In the genomic region with DNA sequence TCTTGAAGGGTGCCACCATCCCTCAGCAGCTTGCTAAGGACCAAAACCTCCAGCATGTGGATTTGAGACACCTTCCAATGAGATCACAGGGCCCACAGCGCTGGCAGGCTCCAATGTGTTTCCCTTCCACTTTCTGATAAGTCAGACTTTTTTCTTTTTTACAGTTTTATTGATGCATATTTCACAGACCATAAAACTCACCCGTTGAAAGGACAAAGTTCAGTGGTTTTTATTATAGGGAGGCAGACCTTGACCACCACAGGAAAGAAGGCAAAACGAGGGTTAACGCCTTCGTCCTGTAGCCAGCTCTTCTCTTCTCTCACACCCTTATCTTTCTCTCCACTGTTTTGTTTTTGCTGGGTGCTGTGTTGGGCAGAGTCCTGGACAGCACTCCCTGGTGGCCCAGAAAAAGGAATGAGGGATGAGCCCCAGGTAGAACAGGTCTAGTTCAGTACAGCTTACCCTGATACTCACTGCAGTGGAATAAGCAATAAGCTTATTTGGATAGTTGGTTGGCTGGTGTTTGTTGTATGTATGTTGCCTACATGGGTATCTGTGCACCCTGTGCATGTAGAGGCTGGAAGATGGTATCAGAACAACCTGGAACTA, we compare ENCODE assay signal across 22 mouse cellular contexts. TPM values are rescaled to one million over a fixed set of nuclear protein-coding genes. Genes with fewer than 3 reads are reported as not detected.
DNase-seq lines count a peak whose midpoint lies in the region; ATAC-seq and TF ChIP-seq lines count a peak whose summit lies in the region.
"Had no signal": no experiment of that assay in that cellular context is flagged by ENCODE, and none has a peak within 500 bp of the region (broad histone marks: within the 10 kb centered on the region; RNA-seq: fewer than 3 reads in every experiment).

No protein-coding gene starts in this region.

- no peaks in the 10 kb centered on the region for H3K36me3 ChIP-seq in kidney, embryonic 14.5 days (ENCODE audit: control insufficient read depth, insufficient read depth, low read length)
- no peaks in the 10 kb centered on the region for H3K36me3 ChIP-seq in stomach, embryonic 16.5 days (ENCODE audit: control insufficient read depth, insufficient read depth, low read length)
- H3K36me3 ChIP-seq in stomach, postnatal 0 days (ENCODE audit: control insufficient read depth, insufficient read depth, low read length): no peaks in the 10 kb centered on the region
- no peaks in the 10 kb centered on the region for H3K36me3 ChIP-seq in intestine, embryonic 15.5 days
- no peaks in the 10 kb centered on the region for H3K36me3 ChIP-seq in small intestine, adult 2 months (ENCODE audit: control insufficient read depth, insufficient read depth, low read length)
- H3K36me3 ChIP-seq in neural tube, embryonic 15.5 days: no peaks in the 10 kb centered on the region
- H3K36me3 ChIP-seq: embryonic facial prominence, embryonic 12.5 days; forebrain, embryonic 15.5 days; G1E; heart, embryonic 10.5 days; heart, embryonic 15.5 days had no signal

- H3K4me2 ChIP-seq in kidney, embryonic 14.5 days (replicated peaks; ENCODE audit: low read depth, low read length): no peak overlapping the region
- H3K4me2 ChIP-seq in stomach, embryonic 16.5 days (ENCODE audit: low read depth, low read length): no peak overlapping the region
- H3K4me2 ChIP-seq in stomach, postnatal 0 days (replicated peaks; ENCODE audit: low read depth): no peak overlapping the region
- H3K4me2 ChIP-seq in intestine, embryonic 15.5 days (replicated peaks): no peak overlapping the region
- no peak overlapping the region for H3K4me2 ChIP-seq in neural tube, embryonic 15.5 days
- H3K4me2 ChIP-seq: embryonic facial prominence, embryonic 12.5 days; forebrain, embryonic 15.5 days; heart, embryonic 15.5 days had no signal

- peaks cover 11% of the 10 kb centered on the region for H3K4me1 ChIP-seq in kidney, embryonic 14.5 days (ENCODE audit: control insufficient read depth, insufficient read depth, low read length)
- H3K4me1 ChIP-seq in stomach, embryonic 16.5 days (ENCODE audit: control insufficient read depth, insufficient read depth, low read length): no peaks in the 10 kb centered on the region
- H3K4me1 ChIP-seq in stomach, postnatal 0 days (replicated peaks; ENCODE audit: control insufficient read depth, insufficient read depth): no peaks in the 10 kb centered on the region
- H3K4me1 ChIP-seq in intestine, embryonic 15.5 days (replicated peaks): peaks cover 18% of the 10 kb centered on the region
- H3K4me1 ChIP-seq in small intestine, adult 2 months (ENCODE audit: control insufficient read depth, insufficient read depth, insufficient read length, low read length): peaks cover 24% of the 10 kb centered on the region
- H3K4me1 ChIP-seq in neural tube, embryonic 15.5 days: 0 out of 2 replicates have a peak, but pooled peaks cover 3% of the 10 kb centered on the region
- H3K4me1 ChIP-seq: embryonic facial prominence, embryonic 12.5 days had no signal

- no peak for TF ChIP-seq POLR2A in small intestine, adult 2 months (IDR thresholded peaks at IDR 0.05; ENCODE audit: low read depth, low read length)

- DNase-seq in kidney, postnatal 25 days: no peak
- DNase-seq in stomach, postnatal 0 days (ENCODE audit: low spot score): no peak
- no peak for DNase-seq in ovary, postnatal 36 days (ENCODE audit: low spot score)
- DNase-seq: adrenal gland, postnatal 10 days; B cell, adult 2 months; cerebellum, adult 11-12 months; cerebellum, adult 9-10 months; cerebellum, postnatal 25 days; gastrocnemius, postnatal 10 days; heart, adult 18-20 months; heart, postnatal 14 days had no signal

- TF ChIP-seq EP300 in stomach, postnatal 0 days (optimal IDR thresholded peaks at IDR 0.05): no peak

- H3K9me3 ChIP-seq in kidney, embryonic 14.5 days (ENCODE audit: control insufficient read depth, low read length): no peaks in the 10 kb centered on the region
- no peaks in the 10 kb centered on the region for H3K9me3 ChIP-seq in stomach, embryonic 16.5 days (replicated peaks; ENCODE audit: control insufficient read depth, low read length)
- no peaks in the 10 kb centered on the region for H3K9me3 ChIP-seq in stomach, postnatal 0 days (ENCODE audit: control insufficient read depth, low read length)
- H3K9me3 ChIP-seq in intestine, embryonic 15.5 days: no peaks in the 10 kb centered on the region
- no peaks in the 10 kb centered on the region for H3K9me3 ChIP-seq in neural tube, embryonic 15.5 days (replicated peaks)
- H3K9me3 ChIP-seq: embryonic facial prominence, embryonic 12.5 days; forebrain, embryonic 15.5 days; G1E; heart, embryonic 10.5 days; heart, embryonic 15.5 days had no signal

- H3K27ac ChIP-seq in kidney, embryonic 14.5 days (ENCODE audit: low read depth, low read length): no peak overlapping the region
- H3K27ac ChIP-seq in stomach, embryonic 16.5 days (ENCODE audit: low read length): no peak overlapping the region
- no peak overlapping the region for H3K27ac ChIP-seq in stomach, postnatal 0 days (replicated peaks)
- peak overlapping the region; percentile 80 for H3K27ac ChIP-seq in intestine, embryonic 15.5 days
- H3K27ac ChIP-seq in small intestine, adult 2 months (ENCODE audit: insufficient read depth, low read depth, low read length): peak overlapping the region; percentile 76
- H3K27ac ChIP-seq in neural tube, embryonic 15.5 days (replicated peaks): no peak overlapping the region
- H3K27ac ChIP-seq: embryonic facial prominence, embryonic 12.5 days; forebrain, embryonic 15.5 days; heart, embryonic 10.5 days; heart, embryonic 15.5 days had no signal

- no peaks in the 10 kb centered on the region for H3K27me3 ChIP-seq in kidney, embryonic 14.5 days (ENCODE audit: control insufficient read depth, insufficient read depth, low read length)
- H3K27me3 ChIP-seq in stomach, embryonic 16.5 days (ENCODE audit: control insufficient read depth, insufficient read depth, low read length): no peaks in the 10 kb centered on the region
- H3K27me3 ChIP-seq in stomach, postnatal 0 days (ENCODE audit: control insufficient read depth, insufficient read depth, low read length): no peaks in the 10 kb centered on the region
- H3K27me3 ChIP-seq in intestine, embryonic 15.5 days (replicated peaks): no peaks in the 10 kb centered on the region
- H3K27me3 ChIP-seq in small intestine, adult 2 months (ENCODE audit: control insufficient read depth, insufficient read depth, low read length): no peaks in the 10 kb centered on the region
- no peaks in the 10 kb centered on the region for H3K27me3 ChIP-seq in neural tube, embryonic 15.5 days (replicated peaks)
- H3K27me3 ChIP-seq: forebrain, embryonic 15.5 days; heart, embryonic 15.5 days had no signal

- TF ChIP-seq CTCF in stomach, postnatal 0 days (IDR thresholded peaks at IDR 0.05; ENCODE audit: low read depth): no peak
- peak; percentile 27; the same call in 1 of the 2 replicates for TF ChIP-seq CTCF in small intestine, adult 2 months (IDR thresholded peaks at IDR 0.05; ENCODE audit: extremely low read depth, insufficient read length, insufficient replicate concordance, low read depth, low read length)

- H3K4me3 ChIP-seq in kidney, embryonic 14.5 days (ENCODE audit: low read length): no peak overlapping the region
- no peak overlapping the region for H3K4me3 ChIP-seq in stomach, embryonic 16.5 days (replicated peaks; ENCODE audit: low read length)
- no peak overlapping the region for H3K4me3 ChIP-seq in stomach, postnatal 0 days (ENCODE audit: low read depth, low read length)
- H3K4me3 ChIP-seq in intestine, embryonic 15.5 days (replicated peaks): no peak overlapping the region
- H3K4me3 ChIP-seq in small intestine, adult 2 months (ENCODE audit: low read depth, low read length): no peak overlapping the region
- no peak overlapping the region for H3K4me3 ChIP-seq in neural tube, embryonic 15.5 days (replicated peaks)
- H3K4me3 ChIP-seq: embryonic facial prominence, embryonic 12.5 days; forebrain, embryonic 15.5 days; heart, embryonic 10.5 days; heart, embryonic 15.5 days had no signal

- ATAC-seq in kidney, embryonic 14.5 days (ENCODE audit: low FRiP score, low TSS enrichment): peak; percentile 40; the same call in 1 of the 2 replicates
- ATAC-seq in stomach, embryonic 16.5 days (ENCODE audit: insufficient read depth, low FRiP score): peak; percentile 11; the same call in 1 of the 2 replicates
- ATAC-seq in stomach, postnatal 0 days (ENCODE audit: low FRiP score, low TSS enrichment): no peak
- peak; percentile 88 for ATAC-seq in intestine, embryonic 15.5 days
- ATAC-seq in neural tube, embryonic 15.5 days (ENCODE audit: low FRiP score): no peak
- ATAC-seq: CD4-positive, CD25-positive, alpha-beta regulatory T cell, adult 4 months; forebrain, embryonic 15.5 days had no signal

- H3K9ac ChIP-seq in kidney, embryonic 14.5 days (ENCODE audit: low read depth, low read length): no peak overlapping the region
- H3K9ac ChIP-seq in stomach, embryonic 16.5 days (ENCODE audit: low read length): no peak overlapping the region
- H3K9ac ChIP-seq in stomach, postnatal 0 days (ENCODE audit: low read length): no peak overlapping the region
- H3K9ac ChIP-seq in intestine, embryonic 15.5 days: no peak overlapping the region
- no peak overlapping the region for H3K9ac ChIP-seq in neural tube, embryonic 15.5 days (replicated peaks)
- H3K9ac ChIP-seq: embryonic facial prominence, embryonic 12.5 days; forebrain, embryonic 15.5 days; heart, embryonic 15.5 days had no signal

- WGBS in kidney, embryonic 14.5 days: 11% methylated on average over 5 of the region's 5 CpGs
- 59% methylated on average over 5 of the region's 5 CpGs for WGBS in stomach, embryonic 16.5 days
- 63% methylated on average over 5 of the region's 5 CpGs for WGBS in stomach, postnatal 0 days
- WGBS in intestine, embryonic 15.5 days: 34% methylated on average over 5 of the region's 5 CpGs
- WGBS in small intestine, adult 2 months: 21% methylated on average over 5 of the region's 5 CpGs
- 33% methylated on average over 5 of the region's 5 CpGs for WGBS in neural tube, embryonic 15.5 days

RNA-seq across cellular contexts. Expression of gene Tjp1, which starts 43.3 kb away (rescaled TPM):
- 18.9 and 21.3 TPM in 2 replicates for polyA plus RNA-seq in kidney, embryonic 14.5 days (2014; fragmentation: Nextera tagmentation; extraction: Ambion mirVana)
- 21.1 and 22.1 TPM in 2 replicates for polyA plus RNA-seq in stomach, embryonic 16.5 days (2015; fragmentation: Nextera tagmentation; extraction: Ambion mirVana)
- polyA plus RNA-seq in stomach, postnatal 0 days (2015; fragmentation: Nextera tagmentation; extraction: Ambion mirVana): 12.6 and 13.0 TPM in 2 replicates
- polyA plus RNA-seq in intestine, embryonic 15.5 days (2015; fragmentation: Nextera tagmentation; extraction: Ambion mirVana): 26.4 TPM in 2 replicates
- 4.6 and 13.2 TPM in 2 replicates for polyA plus RNA-seq in small intestine, adult 2 months (2012; rRNA removed)
- polyA plus RNA-seq in neural tube, embryonic 15.5 days (2015; fragmentation: Nextera tagmentation; extraction: Ambion mirVana): 26.3 and 29.7 TPM in 2 replicates
- polyA plus RNA-seq: CD4-positive, CD25-positive, alpha-beta regulatory T cell, adult 4 months had no signal

Comparison
In these comparisons a context has a peak if more than half of its experiments do, and no peak if none do; other contexts are left out.
1. ATAC-seq: peak in kidney, embryonic 14.5 days (single experiment), stomach, embryonic 16.5 days (single experiment) and intestine, embryonic 15.5 days (single experiment); none in stomach, postnatal 0 days (single experiment) and neural tube, embryonic 15.5 days (single experiment).
2. H3K27ac ChIP-seq: peak in intestine, embryonic 15.5 days (single experiment) and small intestine, adult 2 months (single experiment); none in kidney, embryonic 14.5 days (single experiment), stomach, embryonic 16.5 days (single experiment), stomach, postnatal 0 days (single experiment) and neural tube, embryonic 15.5 days (single experiment).